Mouse (Mus musculus) frontal cortex, postnatal 25 days (tissue): ENCODE data around the gene Olfr1369-ps1.
A peak's percentile ranks its signal among the peaks of the same experiment; 100 is the strongest.
"Not testable (repeated sequence)": the region's sequence is repeated elsewhere in the genome, so short reads cannot be mapped to it uniquely, and the experiment has no call there.

Experiments used
- DNase-seq, 2 experiments: peaks; one replicate each; pipeline ENCODE4 v3.0.0; 2022; ENCODE audit warnings: low spot score in 2 of 2

Olfr1369-ps1 gene

GRCm38 (mm10) chr13:21111183-21111582 lies at the start of gene Olfr1369-ps1:
Olfr1369-ps1 (plus strand) TSS chr13:21111483.
- not testable (repeated sequence) for DNase-seq

DNA sequence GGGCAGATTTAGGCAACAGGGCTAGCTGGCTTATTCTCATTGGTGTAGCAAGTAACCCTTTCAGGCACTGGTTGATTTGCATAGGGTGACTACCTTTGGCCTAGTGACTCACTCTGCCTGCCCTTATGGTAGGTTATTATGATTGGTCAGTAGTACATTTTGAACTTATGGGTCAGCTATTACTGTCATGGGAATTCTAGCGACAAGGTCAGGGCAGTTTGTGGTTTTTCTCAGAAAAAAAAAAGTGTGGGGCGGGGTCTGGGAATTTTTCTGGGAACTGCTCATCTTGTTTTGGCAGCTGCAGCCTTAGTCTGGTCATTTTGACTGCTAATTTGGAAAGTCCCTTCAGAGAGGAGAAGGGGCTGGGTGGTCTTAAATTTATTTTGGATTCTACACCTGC lies 45.3 kb upstream of the Olfr1369-ps1 start:
- DNase-seq = no peak

DNA sequence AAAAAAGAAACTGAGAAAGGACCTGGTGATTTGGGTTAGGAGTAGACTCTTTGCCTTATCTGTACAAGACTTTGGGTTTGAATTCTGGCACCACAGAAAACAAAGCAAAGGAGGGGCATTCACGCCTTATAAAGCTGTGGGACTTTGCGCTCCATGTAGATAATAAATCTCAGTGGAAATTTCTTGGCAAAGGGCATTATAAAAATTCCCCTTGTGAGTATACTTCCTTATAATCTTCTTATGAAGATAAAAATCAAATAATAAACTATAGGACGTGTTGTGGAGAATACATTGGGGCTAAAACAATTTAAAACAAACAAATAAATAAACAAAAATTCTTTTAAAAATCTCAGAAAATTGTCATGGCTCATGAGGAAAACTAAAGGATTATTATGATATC lies 36.4 kb upstream of the Olfr1369-ps1 start, which contains the start of gene Olfr1370:
Olfr1370 (minus strand) TSS at position 101 of the 400 bp plus-strand sequence.
- no peak for DNase-seq

DNA sequence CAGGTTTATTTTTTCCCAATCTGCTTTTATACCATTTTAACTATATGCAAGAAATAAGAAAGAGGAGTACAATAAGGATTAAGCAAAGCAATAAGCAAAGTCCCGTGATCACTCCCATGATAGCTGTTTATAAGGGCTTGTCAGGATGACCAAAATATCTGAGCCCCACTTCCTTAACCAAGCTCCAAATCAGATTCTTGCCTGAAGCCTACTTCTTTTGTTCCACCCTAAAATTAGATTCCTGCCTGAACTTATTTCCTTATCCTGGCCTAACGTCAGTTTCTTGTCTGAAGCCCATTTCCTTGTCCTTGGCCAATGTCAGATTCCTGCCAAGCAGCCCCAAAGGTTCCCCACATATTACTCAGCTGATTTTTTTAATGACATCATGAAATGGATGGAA lies 28.6 kb upstream of the Olfr1369-ps1 start:
- DNase-seq = no peak

- no peak for DNase-seq
Observed at GRCm38 (mm10) chr13:21109759-21110158, 1.5 kb upstream of the Olfr1369-ps1 start.

DNA sequence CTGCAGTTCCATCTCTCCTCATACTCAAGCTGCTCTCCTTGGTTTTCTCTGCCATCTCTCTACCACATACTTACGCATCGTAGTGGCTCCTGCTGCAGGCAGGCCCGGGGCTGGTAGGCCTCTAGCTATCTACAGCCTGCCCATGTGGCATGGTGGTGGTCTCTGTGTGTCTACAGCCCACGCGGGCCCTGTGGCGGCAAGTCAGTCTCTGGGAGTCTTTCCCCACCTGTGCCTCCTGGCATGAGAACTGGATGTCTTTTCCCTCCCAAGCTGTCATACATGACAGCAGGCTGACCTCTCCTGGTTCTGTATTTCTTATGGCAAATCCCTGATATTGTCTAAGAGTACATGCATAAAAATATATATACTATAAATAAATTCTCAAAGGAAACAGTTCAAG lies 842 bp upstream of the Olfr1369-ps1 start:
- no peak for DNase-seq

GRCm38 (mm10) chr13:21114121-21114520 lies 2.8 kb downstream of the Olfr1369-ps1 start:
- DNase-seq = no peak

DNA sequence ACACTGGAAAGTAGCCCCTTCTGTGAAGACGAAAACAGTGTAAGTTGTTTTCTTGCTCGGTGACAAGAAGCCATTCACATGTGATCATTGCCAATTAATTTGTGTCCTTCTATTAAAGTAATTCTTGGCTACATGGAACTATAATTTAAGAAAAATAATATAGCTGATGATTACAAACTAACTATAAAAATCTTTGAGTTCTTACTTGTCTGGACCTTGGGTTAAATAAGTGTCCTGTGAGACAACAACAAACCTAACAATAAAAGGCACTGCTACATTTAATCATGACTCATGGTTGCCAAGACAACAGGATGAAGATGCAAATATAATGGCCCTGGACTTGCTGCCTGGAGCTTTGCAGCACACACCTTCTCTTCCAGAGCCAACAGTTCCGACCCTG lies 18.1 kb downstream of the Olfr1369-ps1 start, which contains the start of gene Olfr263:
Olfr263 (plus strand) TSS at position 301 of the 400 bp plus-strand sequence.
- not testable (repeated sequence) for DNase-seq

GRCm38 (mm10) chr13:21142421-21142820 lies 31.1 kb downstream of the Olfr1369-ps1 start:
- DNase-seq = no peak

DNA sequence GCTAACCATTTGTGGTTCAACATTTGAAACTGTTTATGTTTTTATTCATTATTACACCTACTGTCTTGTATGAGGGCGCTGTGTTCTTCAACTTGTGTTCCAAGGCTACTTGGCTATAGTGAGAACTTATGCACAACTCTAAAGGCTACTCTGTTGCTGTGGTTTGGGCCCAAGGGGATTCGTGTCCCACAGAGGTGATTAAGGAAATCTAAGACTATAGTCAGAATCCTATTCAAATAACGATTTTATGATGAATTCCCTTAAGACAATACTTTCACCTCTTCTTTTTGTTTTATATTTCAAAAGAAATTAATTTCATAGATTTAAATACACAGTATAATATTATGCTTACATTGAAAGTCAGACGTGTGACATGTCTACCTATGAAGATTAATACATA lies 34.5 kb downstream of the Olfr1369-ps1 start, which contains the start of gene Olfr1368:
Olfr1368 (minus strand) TSS at position 101 of the 400 bp plus-strand sequence.
- DNase-seq = no peak

- no peak for DNase-seq
Observed at GRCm38 (mm10) chr13:21155888-21156287, 44.6 kb downstream of the Olfr1369-ps1 start.

GRCm38 (mm10) chr13:21158071-21158470 lies 46.8 kb downstream of the Olfr1369-ps1 start:
- DNase-seq = no peak

DNA sequence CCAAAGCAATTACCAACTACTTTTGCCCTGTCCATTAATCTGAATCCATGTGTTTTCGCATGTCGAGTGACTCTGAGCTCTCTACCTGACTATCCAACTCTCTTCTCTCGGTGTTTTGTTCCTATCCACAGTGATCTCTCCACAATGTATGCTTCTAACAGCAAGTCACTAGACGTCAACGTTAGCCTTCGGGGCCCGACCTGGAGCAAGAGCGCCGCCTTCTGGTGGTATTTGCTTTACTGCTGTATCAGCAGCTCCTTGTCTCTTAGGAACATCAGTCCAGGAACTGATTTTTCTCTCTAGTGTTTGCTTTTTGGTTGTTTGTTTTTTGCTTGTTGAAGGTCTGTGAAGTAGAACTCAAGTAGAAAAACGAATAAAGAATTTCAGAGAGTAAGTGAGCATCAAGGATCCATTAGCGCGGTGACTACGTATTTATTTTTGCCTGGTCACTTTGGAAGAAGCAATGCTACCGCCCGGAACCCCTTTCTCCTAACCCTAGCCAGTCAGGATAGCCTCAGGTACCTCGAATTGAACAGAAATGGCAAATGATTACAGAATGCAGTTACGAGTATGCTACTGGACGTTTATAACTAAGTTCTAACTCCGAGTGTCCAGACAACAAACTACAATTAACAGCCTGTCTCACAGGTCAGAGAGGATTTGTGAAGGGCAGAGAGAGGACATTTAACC lies 47.6 kb downstream of the Olfr1369-ps1 start:
- peak; percentile 73 to 81 for DNase-seq

GRCm38 (mm10) chr13:21159475-21159819 lies 48.2 kb downstream of the Olfr1369-ps1 start:
- DNase-seq = no peak

- DNase-seq = no peak
Observed at GRCm38 (mm10) chr13:21160041-21160511, 48.8 kb downstream of the Olfr1369-ps1 start.

- DNase-seq = peak; percentile 97 to 98
Observed at GRCm38 (mm10) chr13:21160657-21161590, 49.6 kb downstream of the Olfr1369-ps1 start.

- DNase-seq = no peak
Observed at GRCm38 (mm10) chr13:21161591-21161990, 50.3 kb downstream of the Olfr1369-ps1 start.

GRCm38 (mm10) chr13:21162591-21162990 lies 51.3 kb downstream of the Olfr1369-ps1 start:
- DNase-seq = no peak

- DNase-seq = peak; percentile 74 to 85
Observed at GRCm38 (mm10) chr13:21166936-21167909, 55.9 kb downstream of the Olfr1369-ps1 start.

DNA sequence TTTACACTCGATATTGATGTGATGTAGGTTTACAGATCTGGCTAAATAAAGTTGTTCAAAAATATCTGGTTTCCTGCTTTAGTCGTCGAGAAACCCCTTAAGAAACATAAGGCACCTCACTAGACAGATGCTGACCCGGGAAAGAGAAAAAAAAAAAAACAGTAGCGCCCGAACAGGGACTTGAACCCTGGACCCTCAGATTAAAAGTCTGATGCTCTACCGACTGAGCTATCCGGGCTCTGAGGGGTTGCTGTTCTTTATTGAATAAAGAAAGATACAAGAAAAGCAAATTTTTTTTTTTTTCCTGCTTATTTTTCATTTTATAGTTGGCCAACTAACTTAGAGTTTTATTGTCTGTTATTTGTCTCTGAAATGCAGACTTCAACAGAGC lies 56.6 kb downstream of the Olfr1369-ps1 start:
- DNase-seq = no peak

- no peak for DNase-seq
Observed at GRCm38 (mm10) chr13:21168371-21169011, 57.2 kb downstream of the Olfr1369-ps1 start.
